Mouse (Mus musculus) myocyte (in vitro differentiated cells): ENCODE measurements around the gene Tmem74b. TPM values are rescaled to one million over a fixed set of nuclear protein-coding genes. Genes with fewer than 3 reads are reported as not detected.

Experiments
- H3K27me3 ChIP-seq: one replicate; pipeline ENCODE4 v1.6.1; 2011; ENCODE audit not compliant: control insufficient read depth, insufficient read depth, insufficient read length
- H3K36me3 ChIP-seq: one replicate; pipeline ENCODE4 v1.6.1; 2011; ENCODE audit not compliant: control insufficient read depth, insufficient read depth
- H3K4me2 ChIP-seq: one replicate; pipeline ENCODE4 v1.6.1; 2011; ENCODE audit warnings: low read depth, control low read depth
- H3K4me3 ChIP-seq: one replicate; pipeline ENCODE4 v1.5.1; 2011; ENCODE audit warnings: mild to moderate bottlenecking, control low read depth, moderate library complexity
- H3K79me2 ChIP-seq: one replicate; pipeline ENCODE4 v1.6.1; 2011; ENCODE audit not compliant: control insufficient read depth, insufficient read depth
- H3ac ChIP-seq: one replicate; pipeline ENCODE4 v1.6.1; 2011; ENCODE audit not compliant: control insufficient read depth, insufficient read length
- CEBPB ChIP-seq: IDR thresholded peaks from 2 replicates; pipeline ENCODE4 v1.6.1; 2011; ENCODE audit warnings: mild to moderate bottlenecking, moderate library complexity; ENCODE audit not compliant: poor library complexity, insufficient read depth, severe bottlenecking
- E2F4 ChIP-seq: IDR thresholded peaks from one replicate; pipeline ENCODE4 v1.6.1; 2011; ENCODE audit warnings: mild to moderate bottlenecking, control low read depth, moderate library complexity; ENCODE audit not compliant: insufficient read depth
- MAX ChIP-seq: IDR thresholded peaks from one replicate; pipeline ENCODE4 v1.6.1; 2011; ENCODE audit warnings: low read depth, mild to moderate bottlenecking, control low read depth
- MYOD1 ChIP-seq, 3 experiments: IDR thresholded peaks; one replicate each; pipeline ENCODE4 v1.6.1; 2011; ENCODE audit warnings: control low read depth in 2 of 3, low read depth in 2 of 3, mild to moderate bottlenecking in 2 of 3, moderate library complexity in 1 of 3; ENCODE audit not compliant: insufficient read length in 2 of 3, control insufficient read depth in 1 of 3
- MYOG ChIP-seq, 3 experiments: IDR thresholded peaks; one replicate each; pipeline ENCODE4 v1.6.1; 2011; ENCODE audit warnings: control low read depth in 2 of 3, low read depth in 2 of 3, mild to moderate bottlenecking in 2 of 3; ENCODE audit not compliant: insufficient read length in 2 of 3, control insufficient read depth in 1 of 3, insufficient read depth in 1 of 3
- POLR2A ChIP-seq: IDR thresholded peaks from one replicate; pipeline ENCODE4 v1.6.1; 2011; ENCODE audit warnings: low read depth, mild to moderate bottlenecking, control low read depth, moderate library complexity; ENCODE audit not compliant: insufficient read length
- POLR2AphosphoS2 ChIP-seq: IDR thresholded peaks from one replicate; pipeline ENCODE4 v1.6.1; 2011; ENCODE audit warnings: low read depth, control low read depth; ENCODE audit not compliant: insufficient read length
- REST ChIP-seq: IDR thresholded peaks from one replicate; pipeline ENCODE4 v1.6.1; 2011; ENCODE audit warnings: mild to moderate bottlenecking, control low read depth, moderate library complexity; ENCODE audit not compliant: insufficient read depth, insufficient read length
- SRF ChIP-seq: IDR thresholded peaks from one replicate; pipeline ENCODE4 v1.6.1; 2011; ENCODE audit warnings: low read depth; ENCODE audit not compliant: control insufficient read depth, insufficient read length
- TCF12 ChIP-seq: IDR thresholded peaks from one replicate; pipeline ENCODE4 v1.6.1; 2011; ENCODE audit warnings: mild to moderate bottlenecking, control low read depth; ENCODE audit not compliant: poor library complexity, insufficient read depth, severe bottlenecking
- TCF3 ChIP-seq: IDR thresholded peaks from one replicate; pipeline ENCODE4 v1.6.1; 2011; ENCODE audit warnings: low read depth, control low read depth; ENCODE audit not compliant: insufficient read length
- USF1 ChIP-seq: IDR thresholded peaks from one replicate; pipeline ENCODE4 v1.6.1; 2011; ENCODE audit warnings: low read depth, mild to moderate bottlenecking, control low read depth, moderate library complexity
- polyA plus RNA-seq: library from polyadenylated mRNA; unstranded; fragments of >200 nt; fragmentation: generic; extraction: Trizol; gene quantifications from one replicate; pipeline ENCODE4 v1.2.1, GENCODE M21; 2012; ENCODE audit warnings: missing spikeins

Tmem74b gene
- polyA plus RNA-seq, 1 experiment, result not detected

- H3K4me3 ChIP-seq, result no peak overlapping the region
- peaks cover 9% of the 10 kb centered on the region for H3K79me2 ChIP-seq
- H3K27me3 ChIP-seq, result no peaks in the 10 kb centered on the region
- TF ChIP-seq MYOD1 (IDR thresholded peaks at IDR 0.05; ENCODE audit: control insufficient read depth in 1 of 3, insufficient read length in 2 of 3, low read depth in 2 of 3) (no peak), REST (no peak), POLR2AphosphoS2 (no peak), TCF12 (no peak), CEBPB (no peak), USF1 (no peak), TCF3 (no peak), POLR2A (no peak), E2F4 (no peak), MAX (no peak), SRF (no peak), MYOG (IDR thresholded peaks at IDR 0.05; ENCODE audit: control insufficient read depth in 1 of 3, insufficient read depth in 1 of 3, insufficient read length in 2 of 3, low read depth in 2 of 3) (no peak)
- no peak overlapping the region for H3ac ChIP-seq
- H3K4me2 ChIP-seq, result no peak overlapping the region
- H3K36me3 ChIP-seq, result peaks cover 10% of the 10 kb centered on the region
These were observed 31.5 kb downstream of the Tmem74b start for GRCm38 (mm10) chr2:151733151-151733865.

- Histone ChIP-seq H3K36me3 (no peaks in the 10 kb centered on the region), H3K4me2 (no peak overlapping the region), H3K79me2 (peaks cover 25% of the 10 kb centered on the region), H3ac (no peak overlapping the region), H3K4me3 (no peak overlapping the region), H3K27me3 (no peaks in the 10 kb centered on the region)
- TF ChIP-seq REST, result no peak
- no peak for TF ChIP-seq MAX
- no peak for TF ChIP-seq E2F4
- TF ChIP-seq TCF3, result no peak
These were observed 33.6 kb downstream of the Tmem74b start for GRCm38 (mm10) chr2:151735422-151735821.

GRCm38 (mm10) chr2:151738460-151738859, 36.7 kb downstream of the Tmem74b start:
- Histone ChIP-seq H3K36me3 (no peaks in the 10 kb centered on the region), H3K79me2 (peaks cover 31% of the 10 kb centered on the region), H3K27me3 (no peaks in the 10 kb centered on the region), H3K4me2 (no peak overlapping the region), H3ac (no peak overlapping the region), H3K4me3 (no peak overlapping the region)
- TF ChIP-seq MAX (no peak), USF1 (no peak), MYOD1 (IDR thresholded peaks at IDR 0.05; ENCODE audit: control insufficient read depth in 1 of 3, insufficient read length in 2 of 3, low read depth in 2 of 3) (no peak), TCF3 (no peak), MYOG (IDR thresholded peaks at IDR 0.05; ENCODE audit: control insufficient read depth in 1 of 3, insufficient read depth in 1 of 3, insufficient read length in 2 of 3, low read depth in 2 of 3) (no peak), POLR2A (no peak), TCF12 (no peak), E2F4 (no peak), SRF (no peak), POLR2AphosphoS2 (no peak), REST (no peak), CEBPB (no peak)

GRCm38 (mm10) chr2:151739081-151739480, 37.3 kb downstream of the Tmem74b start:
- peaks cover 31% of the 10 kb centered on the region for H3K79me2 ChIP-seq
- no peak overlapping the region for H3K4me3 ChIP-seq
- no peaks in the 10 kb centered on the region for H3K27me3 ChIP-seq
- no peak overlapping the region for H3K4me2 ChIP-seq
- no peaks in the 10 kb centered on the region for H3K36me3 ChIP-seq
- TF ChIP-seq MYOG (IDR thresholded peaks at IDR 0.05; ENCODE audit: control insufficient read depth in 1 of 3, insufficient read depth in 1 of 3, insufficient read length in 2 of 3, low read depth in 2 of 3), result no peak
- no peak for TF ChIP-seq POLR2AphosphoS2
- TF ChIP-seq SRF, result no peak
- TF ChIP-seq MYOD1 (IDR thresholded peaks at IDR 0.05; ENCODE audit: control insufficient read depth in 1 of 3, insufficient read length in 2 of 3, low read depth in 2 of 3), result no peak
- TF ChIP-seq POLR2A, result no peak
- TF ChIP-seq TCF12, result no peak
- no peak for TF ChIP-seq USF1
- no peak overlapping the region for H3ac ChIP-seq

- H3K4me2 ChIP-seq, result peak overlapping the region; percentile 94
- no peaks in the 10 kb centered on the region for H3K36me3 ChIP-seq
- H3ac ChIP-seq, result no peak overlapping the region
- H3K79me2 ChIP-seq, result peaks cover 31% of the 10 kb centered on the region
- no peak for TF ChIP-seq USF1
- TF ChIP-seq E2F4, result no peak
- TF ChIP-seq POLR2A, result no peak
- no peak for TF ChIP-seq TCF3
- TF ChIP-seq TCF12, result no peak
- no peak for TF ChIP-seq MYOD1 (IDR thresholded peaks at IDR 0.05; ENCODE audit: control insufficient read depth in 1 of 3, insufficient read length in 2 of 3, low read depth in 2 of 3)
- H3K4me3 ChIP-seq, result peak overlapping the region; percentile 94
- no peaks in the 10 kb centered on the region for H3K27me3 ChIP-seq
These were observed 37.7 kb downstream of the Tmem74b start for GRCm38 (mm10) chr2:151739505-151739904.
